Mouse (Mus musculus) small intestine, adult 2 months (tissue): ENCODE measurements at regions not wholly inside any gene's neighbourhood (a gene's known extent, or its start where the extent isn't known, plus 50 kb on each side); places are given as distances from the start of the nearest gene placed in this dataset.

ENCODE experiments used
- CTCF ChIP-seq: fragments of 200-500 bp; IDR thresholded peaks from 2 replicates; pipeline ENCODE4 v1.5.1; 2012; ENCODE audit warnings: low read depth, mild to moderate bottlenecking, control low read depth, inconsistent platforms, low read length, moderate library complexity, mixed read lengths; ENCODE audit not compliant: insufficient replicate concordance, insufficient read length; ENCODE audit errors: extremely low read depth
- POLR2A ChIP-seq: fragments of 200-500 bp; IDR thresholded peaks from 2 replicates; pipeline ENCODE4 v1.6.1; 2012; ENCODE audit warnings: low read depth, mild to moderate bottlenecking, control low read depth, inconsistent platforms, low read length, moderate library complexity

GRCm38 (mm10) chr11:24727404-24727803 lies 649.5 kb downstream of the Bcl11a start:
- TF ChIP-seq CTCF (no peak), POLR2A (no peak)
